Mouse (Mus musculus) gastrocnemius, postnatal 36 days (tissue): ENCODE measurements around the gene Lsamp. TPM values are rescaled to one million over a fixed set of nuclear protein-coding genes. Genes with fewer than 3 reads are reported as not detected.

ENCODE experiments used
- DNase-seq, 2 experiments: peaks; one replicate each; pipeline ENCODE4 v3.0.0; 2022
- intact Hi-C: fragments of 180-260 bp; cut with DNase I; formaldehyde crosslinking; loops from one replicate; pipeline ENCODE4 v1.15.1; 2025
- total RNA-seq, 2 experiments: library from RNA; stranded (reverse); gene quantifications; 2 replicates each; pipeline ENCODE4 v1.2.3; 2021

Gene Lsamp
- total RNA-seq, 2 experiments from 2014 or later: 0.61 to 0.64 TPM

- intact Hi-C loops: no loop called here
- no peak for DNase-seq
Measured at GRCm38 (mm10) chr16:40639621-40640371, 655.6 kb downstream of the Lsamp start.

- intact Hi-C loops: no loop called here
Measured at GRCm38 (mm10) chr16:40652800-40653199, 668.6 kb downstream of the Lsamp start.

GRCm38 (mm10) chr16:40653508-40653907, 669.3 kb downstream of the Lsamp start:
- intact Hi-C loops: no loop called here
- DNase-seq: no peak

More at GRCm38 (mm10) chr16:40652800-40653199, 668.6 kb downstream of the Lsamp start:
- no peak for DNase-seq

GRCm38 (mm10) chr16:40656347-40656746, 672.2 kb downstream of the Lsamp start:
- intact Hi-C loops: no loop called here

GRCm38 (mm10) chr16:40656871-40657270, 672.7 kb downstream of the Lsamp start:
- intact Hi-C loops: no loop called here
- DNase-seq: no peak

More at GRCm38 (mm10) chr16:40656347-40656746, 672.2 kb downstream of the Lsamp start:
- no peak for DNase-seq

GRCm38 (mm10) chr16:40685531-40685930, 701.4 kb downstream of the Lsamp start:
- no peak for DNase-seq
- intact Hi-C loops: no loop called here

- intact Hi-C loops: no loop called here
- no peak for DNase-seq
Measured at GRCm38 (mm10) chr16:40692292-40692691, 708.1 kb downstream of the Lsamp start.

- DNase-seq: no peak
- intact Hi-C loops: no loop called here
Measured at GRCm38 (mm10) chr16:40697253-40697652, 713.1 kb downstream of the Lsamp start.

GRCm38 (mm10) chr16:40708558-40708957, 724.4 kb downstream of the Lsamp start:
- DNase-seq: no peak
- intact Hi-C loops: no loop called here

- intact Hi-C loops: no loop called here
Measured at GRCm38 (mm10) chr16:40709574-40709973, 725.4 kb downstream of the Lsamp start.

GRCm38 (mm10) chr16:40710068-40710467, 725.9 kb downstream of the Lsamp start:
- no peak for DNase-seq
- intact Hi-C loops: no loop called here

More at GRCm38 (mm10) chr16:40709574-40709973, 725.4 kb downstream of the Lsamp start:
- no peak for DNase-seq

GRCm38 (mm10) chr16:40710491-40710890, 726.3 kb downstream of the Lsamp start:
- no peak for DNase-seq
- intact Hi-C loops: no loop called here

- no peak for DNase-seq
- intact Hi-C loops: no loop called here
Measured at GRCm38 (mm10) chr16:40713725-40714124, 729.6 kb downstream of the Lsamp start.

- DNase-seq: peak; percentile 12 to 19
- intact Hi-C loops: loop anchor here (5.0 kb wide), 1 partner anchor 228 kb away; no protein-coding TSS in a partner anchor
Measured at GRCm38 (mm10) chr16:40739015-40739414, 754.9 kb downstream of the Lsamp start.

GRCm38 (mm10) chr16:40739771-40740170, 755.6 kb downstream of the Lsamp start:
- no peak for DNase-seq
- intact Hi-C loops: loop anchor here (5.0 kb wide), 2 partner anchors 228 to 503 kb away; no protein-coding TSS in a partner anchor

- intact Hi-C loops: loop anchor here (5.0 kb wide), 1 partner anchor 502 kb away; no protein-coding TSS in a partner anchor
- DNase-seq: no peak
Measured at GRCm38 (mm10) chr16:40740273-40740672, 756.1 kb downstream of the Lsamp start.

- no peak for DNase-seq
- intact Hi-C loops: no loop called here
Measured at GRCm38 (mm10) chr16:40827191-40827590, 843.0 kb downstream of the Lsamp start.

GRCm38 (mm10) chr16:40831536-40831935, 847.4 kb downstream of the Lsamp start:
- intact Hi-C loops: no loop called here
- DNase-seq: no peak

GRCm38 (mm10) chr16:40841765-40842164, 857.6 kb downstream of the Lsamp start:
- intact Hi-C loops: no loop called here
- DNase-seq: no peak

GRCm38 (mm10) chr16:40866733-40867132, 882.6 kb downstream of the Lsamp start:
- intact Hi-C loops: no loop called here
- DNase-seq: no peak

GRCm38 (mm10) chr16:40878301-40878700, 894.1 kb downstream of the Lsamp start:
- intact Hi-C loops: no loop called here
- DNase-seq: no peak

- DNase-seq: no peak
- intact Hi-C loops: no loop called here
Measured at GRCm38 (mm10) chr16:40881942-40882341, 897.8 kb downstream of the Lsamp start.
